Mouse (Mus musculus) intestine, postnatal 0 days (tissue): Measurements from ENCODE around the gene Gldc. TPM values are rescaled to one million over a fixed set of nuclear protein-coding genes. Genes with fewer than 3 reads are reported as not detected.
"Not testable (repeated sequence)": the region's sequence is repeated elsewhere in the genome, so short reads cannot be mapped to it uniquely, and the experiment has no call there.

ENCODE experiments used
- ATAC-seq: fragments of 200-750 bp; cut with Nextera tagmentation; 2 replicates; pipeline ENCODE4 v1.8.0; 2017; ENCODE audit warnings: mild to moderate bottlenecking, moderate TSS enrichment, moderate library complexity
- H3K27ac ChIP-seq: fragments of 300-500 bp; sonication (generic); 2 replicates; pipeline ENCODE4 v1.5.1; 2014; ENCODE audit warnings: mild to moderate bottlenecking, low read depth, low read length, moderate library complexity
- H3K27me3 ChIP-seq: fragments of 300-500 bp; sonication (generic); replicated peaks from 2 replicates; pipeline ENCODE4 v1.6.1; 2014; ENCODE audit warnings: low read length, mixed read lengths; ENCODE audit not compliant: control insufficient read depth, insufficient read depth
- H3K36me3 ChIP-seq: fragments of 300-500 bp; sonication (generic); 2 replicates; pipeline ENCODE4 v1.6.1; 2014; ENCODE audit warnings: mild to moderate bottlenecking, moderate library complexity; ENCODE audit not compliant: control insufficient read depth, insufficient read depth
- H3K4me1 ChIP-seq: fragments of 300-500 bp; sonication (generic); replicated peaks from 2 replicates; pipeline ENCODE4 v1.6.1; 2014; ENCODE audit warnings: antibody characterized with exemption, low read length, mixed read lengths; ENCODE audit not compliant: control insufficient read depth, insufficient read depth
- H3K4me2 ChIP-seq: fragments of 300-500 bp; sonication (generic); replicated peaks from 2 replicates; pipeline ENCODE4 v1.6.1; 2014; ENCODE audit warnings: low read depth, mild to moderate bottlenecking, moderate library complexity
- H3K4me3 ChIP-seq: fragments of 300-500 bp; sonication (generic); 2 replicates; pipeline ENCODE4 v1.5.1; 2014; ENCODE audit warnings: low read depth, low read length
- H3K9ac ChIP-seq: fragments of 300-500 bp; sonication (generic); 2 replicates; pipeline ENCODE4 v1.6.1; 2014; ENCODE audit warnings: mild to moderate bottlenecking, low read depth, low read length
- H3K9me3 ChIP-seq: fragments of 300-500 bp; sonication (generic); 2 replicates; pipeline ENCODE4 v1.6.1; 2016; ENCODE audit warnings: mixed run types; ENCODE audit not compliant: control insufficient read depth
- CTCF ChIP-seq: sonication (generic); IDR thresholded peaks from 2 replicates; pipeline ENCODE4 v1.5.1; 2016; ENCODE audit warnings: low read depth, mild to moderate bottlenecking, control low read depth, antibody characterized with exemption, moderate library complexity
- WGBS: fragments of 180-500 bp; shearing (Covaris S2); extraction: QIAGEN DNeasy Blood & Tissue Kit; methylation state at CpG from one replicate; pipeline ENCODE4 v1.1.7; 2014; 5-methylcytosine and 5-hydroxymethylcytosine counted together
- polyA plus RNA-seq: library from polyadenylated mRNA; unstranded; fragments of >200 nt; fragmentation: Nextera tagmentation; extraction: Ambion mirVana; gene quantifications from 2 replicates; pipeline ENCODE4 v1.2.1, GENCODE M21; 2015

The Gldc gene
- polyA plus RNA-seq, result 0.44 and 0.52 TPM in 2 replicates

GRCm38 (mm10) chr19:30174919-30175571, at the start of gene Gldc:
Gene Gldc, minus strand, starts transcription at chr19:30175429.
- ATAC-seq, result no peak
- peaks cover 11% of the 10 kb centered on the region for H3K4me1 ChIP-seq
- H3K9ac ChIP-seq, result peak within 1 kb of the TSS; percentile 31; the same call in 1 of the 2 replicates
- no peak within 1 kb of the TSS for H3K27ac ChIP-seq
- no peak for TF ChIP-seq CTCF
- no peaks in the 10 kb centered on the region for H3K9me3 ChIP-seq
- H3K36me3 ChIP-seq, result no peaks in the 10 kb centered on the region
- H3K4me2 ChIP-seq, result peak within 1 kb of the TSS; percentile 90
- 1% methylated on average over 39 of the region's 53 CpGs for WGBS
- H3K4me3 ChIP-seq, result peak within 1 kb of the TSS; percentile 54
- peaks cover 24% of the 10 kb centered on the region for H3K27me3 ChIP-seq

GRCm38 (mm10) chr19:30222593-30222992, 47.4 kb upstream of the Gldc start:
- H3K4me1 ChIP-seq, H3K27me3 ChIP-seq, H3K9ac ChIP-seq, H3K4me2 ChIP-seq, H3K9me3 ChIP-seq, H3K4me3 ChIP-seq, H3K27ac ChIP-seq, H3K36me3 ChIP-seq: not testable (repeated sequence)
- 50% methylated on average over 8 of the region's 8 CpGs for WGBS
- ATAC-seq, result peak; percentile 59

GRCm38 (mm10) chr19:30217335-30217734, 42.1 kb upstream of the Gldc start:
- TF ChIP-seq CTCF, result peak; percentile 87
- Histone ChIP-seq H3K4me1 (no peaks in the 10 kb centered on the region), H3K9me3 (no peaks in the 10 kb centered on the region), H3K4me2 (no peak overlapping the region), H3K27me3 (no peaks in the 10 kb centered on the region), H3K27ac (no peak overlapping the region), H3K9ac (no peak overlapping the region), H3K4me3 (no peak overlapping the region), H3K36me3 (no peaks in the 10 kb centered on the region)
- no peak for ATAC-seq
- WGBS, result 16% methylated on average over 7 of the region's 7 CpGs

GRCm38 (mm10) chr19:30216186-30216585, 41.0 kb upstream of the Gldc start:
- no peak for TF ChIP-seq CTCF
- 85% methylated on average over 4 of the region's 4 CpGs for WGBS
- no peak overlapping the region for H3K4me2 ChIP-seq
- H3K9me3 ChIP-seq, result no peaks in the 10 kb centered on the region
- no peaks in the 10 kb centered on the region for H3K36me3 ChIP-seq
- no peaks in the 10 kb centered on the region for H3K4me1 ChIP-seq
- no peak for ATAC-seq
- H3K27me3 ChIP-seq, result no peaks in the 10 kb centered on the region
- H3K27ac ChIP-seq, result no peak overlapping the region
- no peak overlapping the region for H3K4me3 ChIP-seq
- H3K9ac ChIP-seq, result no peak overlapping the region

- not testable (repeated sequence) for H3K9ac ChIP-seq, ATAC-seq, H3K4me1 ChIP-seq, H3K4me2 ChIP-seq, H3K36me3 ChIP-seq, H3K4me3 ChIP-seq, H3K27ac ChIP-seq, H3K27me3 ChIP-seq, H3K9me3 ChIP-seq
- 74% methylated on average over 2 of the region's 2 CpGs for WGBS
These were observed 40.5 kb upstream of the Gldc start for GRCm38 (mm10) chr19:30215736-30216135.

GRCm38 (mm10) chr19:30214026-30214425, 38.8 kb upstream of the Gldc start:
- TF ChIP-seq CTCF, result no peak
- Histone ChIP-seq H3K4me3 (no peak overlapping the region), H3K27me3 (no peaks in the 10 kb centered on the region), H3K27ac (no peak overlapping the region), H3K9ac (no peak overlapping the region), H3K4me1 (no peaks in the 10 kb centered on the region), H3K9me3 (no peaks in the 10 kb centered on the region), H3K4me2 (no peak overlapping the region), H3K36me3 (no peaks in the 10 kb centered on the region)
- 52% methylated on average over 2 of the region's 2 CpGs for WGBS
- ATAC-seq, result no peak

- 81% methylated on average over 7 of the region's 8 CpGs for WGBS
- not testable (repeated sequence) for H3K36me3 ChIP-seq
These were observed 33.8 kb upstream of the Gldc start for GRCm38 (mm10) chr19:30209006-30209405.

More at GRCm38 (mm10) chr19:30209006-30209405, 33.8 kb upstream of the Gldc start:
- H3K27me3 ChIP-seq, ATAC-seq, H3K4me1 ChIP-seq, H3K4me3 ChIP-seq, H3K4me2 ChIP-seq, H3K9ac ChIP-seq, H3K27ac ChIP-seq, H3K9me3 ChIP-seq: not testable (repeated sequence)
